ENCODE assay signal across 10 mouse cellular contexts in genomic region chr3:107594662-107595263, GRCm38 (mm10). TPM values are rescaled to one million over a fixed set of nuclear protein-coding genes. Genes with fewer than 3 reads are reported as not detected.
DNase-seq lines count a peak whose midpoint lies in the region; ATAC-seq and TF ChIP-seq lines count a peak whose summit lies in the region.
"Had no signal": no experiment of that assay in that cellular context is flagged by ENCODE, and none has a peak within 500 bp of the region (broad histone marks: within the 10 kb centered on the region; RNA-seq: fewer than 3 reads in every experiment).

Gene Alx3, plus strand, starts transcription at chr3:107595031.

- H3K36me3 ChIP-seq in ES-Bruce4 (ENCODE audit: control insufficient read depth, insufficient read depth, low read length, poor library complexity, severe bottlenecking) = no peaks in the 10 kb centered on the region
- no peaks in the 10 kb centered on the region for H3K36me3 ChIP-seq in heart, postnatal 0 days (replicated peaks; ENCODE audit: control insufficient read depth, insufficient read depth, low read length)
- H3K36me3 ChIP-seq in liver, embryonic 16.5 days (ENCODE audit: control insufficient read depth, insufficient read depth) = no peaks in the 10 kb centered on the region

- ATAC-seq in heart, postnatal 0 days (ENCODE audit: insufficient read depth, low read depth) = 0 out of 2 replicates have a peak, but pooled peaks have one; percentile 11
- no peak; the same call in 1 of the 2 replicates for ATAC-seq in liver, embryonic 16.5 days (ENCODE audit: low read depth)

- TF ChIP-seq CTCF in ES-Bruce4 (IDR thresholded peaks at IDR 0.05; ENCODE audit: low read depth, low read length) = no peak
- no peak for TF ChIP-seq CTCF in heart, postnatal 0 days (IDR thresholded peaks at IDR 0.05; ENCODE audit: low read depth)

- intact Hi-C loops in heart, postnatal 10 days (cut with DNase I) = loop anchor here (5.0 kb wide), 1 partner anchor 112 kb away; no protein-coding TSS in a partner anchor

- peak within 1 kb of the TSS; percentile 40 for H3K9ac ChIP-seq in ES-Bruce4 (ENCODE audit: low read depth, poor library complexity, severe bottlenecking)
- no peak within 1 kb of the TSS for H3K9ac ChIP-seq in heart, postnatal 0 days (replicated peaks; ENCODE audit: low read depth, low read length)
- H3K9ac ChIP-seq in liver, embryonic 16.5 days (ENCODE audit: low read depth, low read length) = no peak within 1 kb of the TSS

- H3K27me3 ChIP-seq in ES-Bruce4 (ENCODE audit: control insufficient read depth, insufficient read depth, low read length, poor library complexity, severe bottlenecking) = peaks cover 21% of the 10 kb centered on the region
- peaks cover 96% of the 10 kb centered on the region for H3K27me3 ChIP-seq in heart, postnatal 0 days (ENCODE audit: control insufficient read depth, insufficient read depth, low read length)
- peaks cover 87% of the 10 kb centered on the region for H3K27me3 ChIP-seq in liver, embryonic 16.5 days (ENCODE audit: control insufficient read depth, insufficient read depth, low read depth, low read length)

- DNase-seq in heart, adult 11 months = peak; percentile 76
- DNase-seq in heart, postnatal 10 days = no peak
- DNase-seq in heart, postnatal 0 days (ENCODE audit: low spot score) = no peak
- DNase-seq in adrenal gland, postnatal 4 days (ENCODE audit: low spot score in 2 of 2) = no peak
- DNase-seq in T-cell, adult 2 months (ENCODE audit: low spot score) = no peak
- no peak for DNase-seq in left cerebral cortex, adult 9 months (ENCODE audit: low spot score in 2 of 2)
- DNase-seq: adrenal gland, postnatal 14 days had no signal

- no peak for TF ChIP-seq EP300 in ES-Bruce4 (IDR thresholded peaks at IDR 0.05; ENCODE audit: insufficient read depth, low read depth, low read length)
- TF ChIP-seq EP300 in heart, postnatal 0 days (IDR thresholded peaks at IDR 0.05; ENCODE audit: low read depth) = no peak

- TF ChIP-seq POLR2A in ES-Bruce4 (IDR thresholded peaks at IDR 0.05; ENCODE audit: insufficient read depth, low read length) = no peak

- H3K4me3 ChIP-seq in ES-Bruce4 (ENCODE audit: low read depth, low read length) = peak within 1 kb of the TSS; percentile 49
- peak within 1 kb of the TSS; percentile 39 for H3K4me3 ChIP-seq in heart, postnatal 0 days (ENCODE audit: low read depth, low read length)
- peak within 1 kb of the TSS; percentile 30 for H3K4me3 ChIP-seq in liver, embryonic 16.5 days (ENCODE audit: low read depth, low read length)
- H3K4me3 ChIP-seq: megakaryocyte, embryonic 14.5 days had no signal

- no peaks in the 10 kb centered on the region for H3K9me3 ChIP-seq in ES-Bruce4 (replicated peaks; ENCODE audit: control insufficient read depth, insufficient read depth, low read length, poor library complexity, severe bottlenecking)
- H3K9me3 ChIP-seq in heart, postnatal 0 days (replicated peaks; ENCODE audit: control insufficient read depth, low read length) = no peaks in the 10 kb centered on the region
- H3K9me3 ChIP-seq in liver, embryonic 16.5 days (replicated peaks; ENCODE audit: control insufficient read depth, low read length) = no peaks in the 10 kb centered on the region

- WGBS in heart, postnatal 0 days = 5% methylated on average over 26 of the region's 46 CpGs
- 3% methylated on average over 23 of the region's 46 CpGs for WGBS in liver, embryonic 16.5 days (ENCODE audit: insufficient replicate concordance)

- peak within 1 kb of the TSS; percentile 60 for H3K4me2 ChIP-seq in heart, postnatal 0 days (ENCODE audit: low read depth, low read length)
- H3K4me2 ChIP-seq in liver, embryonic 16.5 days (ENCODE audit: low read depth, low read length) = peak within 1 kb of the TSS; percentile 30

- H3K4me1 ChIP-seq in ES-Bruce4 (ENCODE audit: control insufficient read depth, insufficient read depth, low read length) = no peaks in the 10 kb centered on the region
- H3K4me1 ChIP-seq in heart, postnatal 0 days (ENCODE audit: control insufficient read depth, insufficient read depth) = no peaks in the 10 kb centered on the region
- no peaks in the 10 kb centered on the region; the same call in 1 of the 2 replicates for H3K4me1 ChIP-seq in liver, embryonic 16.5 days (ENCODE audit: control insufficient read depth, low read depth, low read length)

- H3K27ac ChIP-seq in ES-Bruce4 (ENCODE audit: insufficient read depth, low read length) = no peak within 1 kb of the TSS
- no peak within 1 kb of the TSS for H3K27ac ChIP-seq in heart, postnatal 0 days (ENCODE audit: low read depth)
- no peak within 1 kb of the TSS for H3K27ac ChIP-seq in liver, embryonic 16.5 days (ENCODE audit: low read length)

RNA-seq across cellular contexts. Expression of gene Alx3, which starts in this region (rescaled TPM):
- under 1 TPM in 1 of 2 experiments, not detected in 1; 0.12 TPM for total RNA-seq in heart, postnatal 10 days (2021)
- polyA plus RNA-seq in ES-Bruce4 (2011; ENCODE audit: insufficient read depth, insufficient read length, low read depth, missing spikeins) = 0.31 and 1.2 TPM in 2 replicates
- not detected in 2 replicates for total RNA-seq in heart, postnatal 0 days (2014; rRNA removed; ENCODE audit: low replicate concordance)
- polyA plus RNA-seq in heart, postnatal 0 days (2015; fragmentation: Nextera tagmentation; extraction: Ambion mirVana) = not detected in 2 replicates
- polyA plus RNA-seq in liver, embryonic 16.5 days (2015; fragmentation: Nextera tagmentation; extraction: Ambion mirVana) = 0.09 TPM in 1 of 2 replicates, not detected in the other
- total RNA-seq in adrenal gland, postnatal 4 days (2021) = not detected
- total RNA-seq: adrenal gland, postnatal 14 days had no signal

Comparison
In these comparisons a context has a peak if more than half of its experiments do, and no peak if none do; other contexts are left out.
1. Peak in ATAC-seq, H3K4me3 ChIP-seq and H3K4me2 ChIP-seq in heart, postnatal 0 days; RNA of the gene not detected or under 1 TPM.